Mouse (Mus musculus) liver, adult (tissue): ENCODE measurements around the gene Gm43552.

ENCODE experiments used
- GATA4 ChIP-seq: IDR thresholded peaks from 2 replicates; pipeline ENCODE4 v1.6.1; 2014; ENCODE audit warnings: mild to moderate bottlenecking, low read length; ENCODE audit not compliant: insufficient replicate concordance

The Gm43552 gene

DNA sequence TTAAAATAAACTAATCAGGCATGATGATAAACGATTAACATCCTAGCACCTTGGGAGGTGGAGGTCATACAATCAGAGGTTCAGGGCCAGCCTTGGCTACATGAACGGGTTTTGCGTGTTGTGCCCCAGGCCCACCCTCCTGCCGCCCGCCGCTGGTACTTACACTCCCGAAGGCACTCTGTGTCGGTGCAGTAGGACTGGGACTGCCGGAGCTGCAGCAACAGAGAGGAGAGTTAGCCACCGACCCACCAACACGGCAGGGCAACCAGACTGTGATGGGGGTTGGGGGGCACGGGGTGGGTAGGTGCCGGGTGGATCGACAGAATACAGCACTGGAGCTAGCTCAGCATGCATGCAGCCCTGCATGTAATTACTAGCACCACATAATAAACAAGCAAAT, 32.3 kb downstream of the Gm43552 start:
- no peak for TF ChIP-seq GATA4

DNA sequence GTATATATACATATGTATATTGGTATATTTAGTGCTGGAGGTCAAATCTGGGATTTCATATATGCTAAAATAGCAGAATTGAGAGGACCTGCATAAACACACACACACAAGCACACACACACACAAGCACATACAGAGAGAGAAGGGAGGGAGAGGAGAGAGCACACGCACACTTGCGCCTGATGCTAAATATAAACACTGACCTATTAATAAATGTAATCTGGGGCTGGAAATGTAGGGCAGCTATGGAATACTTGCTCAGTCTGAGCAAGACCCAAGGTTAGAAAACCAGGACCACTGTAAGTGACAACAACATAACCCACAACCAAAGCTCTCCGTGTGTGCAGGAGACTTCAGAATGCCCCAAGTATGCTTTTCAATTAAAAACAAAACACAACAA, 33.2 kb downstream of the Gm43552 start:
- no peak for TF ChIP-seq GATA4

DNA sequence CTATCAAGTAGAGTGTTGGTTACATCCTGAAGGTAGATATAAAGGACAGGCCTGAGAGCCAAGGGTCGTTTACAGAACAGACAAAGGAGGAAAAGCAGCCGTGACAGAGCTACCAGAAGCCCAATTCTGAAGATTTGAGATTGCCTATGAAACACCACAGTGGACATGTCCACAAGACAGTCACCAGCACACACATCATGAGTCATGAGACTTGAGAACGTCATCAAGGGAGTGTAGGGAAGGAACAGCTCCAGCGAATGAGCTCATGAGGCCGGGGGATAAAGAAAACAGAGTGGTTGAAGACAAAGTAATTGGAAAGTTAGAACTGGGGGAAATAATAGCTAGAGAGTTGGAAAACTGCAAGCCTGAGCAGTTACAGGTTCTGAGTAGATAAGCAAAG, 34.8 kb downstream of the Gm43552 start:
- no peak for TF ChIP-seq GATA4

DNA sequence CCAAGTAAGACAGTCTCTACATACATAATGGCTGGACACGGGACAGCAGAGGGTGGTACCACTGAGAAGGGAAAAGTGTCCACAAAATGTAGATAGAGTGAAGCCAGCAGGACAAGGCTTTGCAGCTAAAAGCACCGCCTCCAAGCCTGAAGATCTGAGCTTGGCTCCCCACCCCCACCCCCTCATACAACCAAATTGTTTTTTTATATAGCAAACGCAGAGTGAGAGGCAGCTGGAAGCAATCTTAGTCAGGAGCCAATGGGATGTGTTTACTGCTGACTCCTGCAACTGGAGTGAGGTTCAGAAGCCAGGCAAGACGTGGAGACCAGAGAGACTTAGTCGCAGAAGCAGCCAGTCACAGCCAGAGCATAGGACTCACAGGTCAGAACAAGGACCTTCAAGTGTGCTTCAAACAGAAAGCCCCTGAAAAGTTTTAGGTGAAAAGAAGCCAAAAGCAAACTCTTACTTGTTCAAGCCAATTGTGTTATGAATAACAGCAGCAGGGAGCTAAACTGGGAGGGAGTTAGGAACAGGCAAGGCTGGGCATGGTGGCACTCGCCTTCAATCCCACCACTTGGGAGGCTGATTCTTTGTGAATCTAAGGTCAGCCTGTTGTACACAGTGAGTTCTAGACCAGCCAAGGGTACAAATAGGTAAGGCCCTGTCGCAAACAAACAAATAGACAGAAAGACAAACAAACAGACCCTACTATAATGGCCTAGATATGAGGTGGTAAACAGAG, 35.4 kb downstream of the Gm43552 start:
- TF ChIP-seq GATA4 = no peak

DNA sequence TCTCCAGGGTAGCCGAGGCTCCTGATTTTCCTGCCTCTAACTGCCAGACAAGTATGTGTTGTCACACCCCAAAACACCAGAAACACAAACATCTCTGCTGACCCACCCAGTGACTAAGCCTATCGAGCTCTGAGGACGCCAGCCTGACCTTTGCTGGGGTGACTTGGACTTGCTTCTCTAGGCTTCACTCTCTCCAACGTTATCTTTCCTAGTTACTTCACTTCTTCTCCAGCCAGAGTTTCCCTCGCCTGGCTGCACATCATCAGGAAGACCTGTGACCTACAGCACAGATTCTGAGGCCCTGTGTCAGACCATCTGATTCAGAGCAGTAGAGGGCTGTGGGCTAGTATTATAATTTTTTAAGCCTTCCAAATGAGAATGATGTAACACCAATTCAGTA, 37.9 kb downstream of the Gm43552 start:
- TF ChIP-seq GATA4 = no peak

DNA sequence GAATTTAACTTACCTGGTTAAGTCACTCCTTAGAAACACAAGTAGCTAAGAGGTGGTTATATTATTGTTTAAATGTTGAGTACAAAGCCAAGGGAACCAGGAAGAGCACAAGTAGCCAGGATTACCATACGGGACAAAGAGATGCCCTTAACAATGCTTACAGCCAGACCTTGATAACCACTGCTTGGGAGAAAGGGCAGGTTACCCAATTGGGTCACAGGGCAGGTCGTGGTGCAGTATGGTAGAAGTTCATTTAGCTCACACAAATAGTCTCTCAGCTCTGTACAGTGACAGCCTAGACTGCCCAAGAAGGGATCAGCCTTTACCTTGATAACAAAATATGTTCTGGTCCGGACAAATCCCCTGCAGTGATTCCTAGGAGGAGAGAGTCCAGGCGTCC, 43.7 kb downstream of the Gm43552 start:
- TF ChIP-seq GATA4 = peak; percentile 37; the same call in 1 of the 2 replicates

DNA sequence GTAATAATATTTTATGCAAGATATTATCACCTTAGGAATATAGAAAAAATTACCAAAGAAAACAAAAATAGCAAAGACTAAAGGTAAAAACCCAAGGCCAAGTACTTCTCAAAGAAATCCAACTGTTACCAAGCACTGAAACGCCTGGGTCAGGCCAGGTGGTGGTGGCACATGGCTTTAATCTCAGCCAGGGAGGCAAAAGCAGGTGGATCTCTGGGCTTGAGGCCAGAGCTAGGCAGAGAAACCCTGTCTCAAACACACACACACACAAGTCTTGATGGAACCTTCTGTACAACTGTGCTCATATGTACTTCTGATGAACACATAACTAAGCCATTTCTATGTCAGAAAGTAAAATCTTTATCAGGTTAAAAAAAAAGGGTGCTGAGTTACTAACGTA, 44.8 kb downstream of the Gm43552 start:
- no peak for TF ChIP-seq GATA4

DNA sequence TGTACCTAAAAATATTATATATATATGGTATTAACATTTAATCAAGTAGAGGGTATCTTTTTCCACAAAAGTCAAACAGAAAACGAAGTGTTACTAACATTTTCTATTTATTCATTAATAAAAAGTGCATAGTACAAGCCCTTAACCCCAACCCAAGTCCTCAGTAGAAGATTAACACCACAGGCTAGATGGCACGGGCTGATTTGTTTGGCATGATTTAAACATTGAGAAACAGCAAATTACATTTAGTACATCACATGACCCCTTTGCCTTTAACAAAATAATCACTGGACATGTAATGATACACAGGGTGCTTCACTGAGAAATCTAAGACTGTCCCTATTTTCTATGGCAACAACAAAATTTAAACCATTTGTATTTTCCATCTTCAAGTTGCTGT, 45.9 kb downstream of the Gm43552 start:
- no peak for TF ChIP-seq GATA4

DNA sequence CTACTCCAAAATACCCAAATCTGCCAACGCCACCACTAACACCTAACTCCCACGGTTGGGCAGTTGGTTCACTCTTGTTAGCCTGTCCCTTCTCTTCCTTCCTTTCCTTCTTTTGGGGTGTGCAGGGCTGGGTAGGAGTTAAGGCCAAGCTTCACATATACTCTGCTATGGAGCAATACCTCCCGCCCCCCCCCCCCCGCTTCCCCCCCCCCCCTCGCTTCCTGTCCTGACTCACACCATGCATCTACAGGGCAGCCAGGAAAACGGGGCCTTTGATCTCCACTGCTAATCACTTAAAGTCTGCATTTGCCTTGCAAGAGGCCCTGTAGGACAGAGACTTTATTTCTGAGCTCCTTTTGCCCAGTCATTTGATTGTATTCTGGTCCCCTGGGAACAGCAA, 47.7 kb downstream of the Gm43552 start:
- no peak for TF ChIP-seq GATA4

DNA sequence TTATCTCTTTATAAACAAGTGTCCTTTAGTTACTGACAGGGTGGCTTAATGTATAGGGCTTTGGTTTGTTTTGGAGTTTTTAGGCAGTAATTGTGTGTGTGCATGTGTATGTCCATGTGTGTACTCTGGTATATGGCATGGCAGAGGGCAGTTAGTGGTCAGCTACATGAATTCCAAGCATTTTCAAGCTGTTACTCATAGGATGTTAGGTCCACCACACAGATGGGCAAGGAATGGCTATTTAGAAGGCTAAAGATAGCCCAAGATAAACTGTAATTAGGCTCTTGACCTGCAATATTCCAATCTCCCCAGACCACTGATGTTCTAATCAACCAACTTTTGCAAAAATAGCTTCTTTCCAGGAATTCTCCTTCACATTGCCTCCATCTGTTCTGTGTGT, 54.6 kb downstream of the Gm43552 start:
- TF ChIP-seq GATA4 = no peak

DNA sequence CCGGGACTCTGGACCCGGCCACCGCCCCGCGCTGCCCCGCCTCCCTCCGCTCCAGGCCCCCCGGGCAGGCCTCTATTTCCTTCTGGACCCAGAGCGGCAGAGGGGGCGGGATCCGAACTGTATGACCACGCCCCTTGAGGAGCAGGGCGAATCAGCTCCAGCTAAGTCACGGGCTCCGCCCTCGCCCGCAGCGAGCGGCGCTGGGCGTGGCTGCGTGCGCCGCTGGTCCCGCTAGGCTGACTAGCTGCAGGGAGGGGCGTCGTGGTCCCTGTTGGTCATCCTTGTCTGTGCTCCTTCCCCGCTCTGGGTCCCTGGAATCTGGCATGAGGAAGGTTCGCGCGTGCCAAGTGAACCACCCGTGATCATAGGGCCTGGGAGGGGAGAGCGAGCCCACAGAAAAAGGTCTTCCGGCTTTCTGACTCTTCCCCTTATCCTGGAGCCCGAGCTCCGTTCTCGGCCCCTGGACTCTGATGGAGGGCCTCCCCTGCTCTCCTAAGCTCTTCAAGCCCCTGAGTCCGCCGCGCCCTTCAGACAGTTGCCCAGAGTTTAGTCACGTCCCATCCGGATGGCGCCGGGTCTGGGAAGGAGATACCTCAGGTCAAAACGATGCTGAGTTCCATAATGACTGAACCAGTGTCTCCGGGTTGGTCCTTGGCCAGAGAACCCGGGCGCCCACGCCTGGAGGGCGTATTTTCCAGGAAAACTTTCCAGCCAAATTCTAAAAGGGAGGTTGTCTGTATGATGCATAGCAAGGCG, 56.6 kb downstream of the Gm43552 start, which contains the start of gene Ugdh:
Ugdh (minus strand) TSS at position 144 of the 756 bp plus-strand sequence.
- TF ChIP-seq GATA4 = no peak

DNA sequence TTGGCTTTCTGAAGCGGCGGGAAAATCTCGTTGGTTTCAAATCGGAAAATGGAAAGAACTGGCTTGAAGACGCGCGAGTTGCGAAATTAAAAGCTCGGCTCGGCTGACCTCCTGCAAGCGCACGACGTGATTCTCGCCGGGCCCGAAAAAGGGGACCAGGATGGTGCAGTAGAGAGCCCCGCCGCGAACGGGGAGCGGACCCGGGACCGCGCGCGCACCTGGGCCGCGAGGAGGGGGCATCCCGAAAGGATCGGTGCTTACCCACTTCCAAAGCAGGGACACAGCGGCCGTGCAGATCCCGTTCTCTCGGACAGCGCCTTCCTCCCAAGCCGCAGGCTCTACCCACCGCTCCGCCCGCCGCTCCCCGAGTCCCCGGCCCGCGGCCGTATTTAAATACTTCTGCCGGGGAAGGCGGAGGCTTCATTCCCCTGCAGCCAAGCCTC, 57.2 kb downstream of the Gm43552 start:
- TF ChIP-seq GATA4 = no peak

DNA sequence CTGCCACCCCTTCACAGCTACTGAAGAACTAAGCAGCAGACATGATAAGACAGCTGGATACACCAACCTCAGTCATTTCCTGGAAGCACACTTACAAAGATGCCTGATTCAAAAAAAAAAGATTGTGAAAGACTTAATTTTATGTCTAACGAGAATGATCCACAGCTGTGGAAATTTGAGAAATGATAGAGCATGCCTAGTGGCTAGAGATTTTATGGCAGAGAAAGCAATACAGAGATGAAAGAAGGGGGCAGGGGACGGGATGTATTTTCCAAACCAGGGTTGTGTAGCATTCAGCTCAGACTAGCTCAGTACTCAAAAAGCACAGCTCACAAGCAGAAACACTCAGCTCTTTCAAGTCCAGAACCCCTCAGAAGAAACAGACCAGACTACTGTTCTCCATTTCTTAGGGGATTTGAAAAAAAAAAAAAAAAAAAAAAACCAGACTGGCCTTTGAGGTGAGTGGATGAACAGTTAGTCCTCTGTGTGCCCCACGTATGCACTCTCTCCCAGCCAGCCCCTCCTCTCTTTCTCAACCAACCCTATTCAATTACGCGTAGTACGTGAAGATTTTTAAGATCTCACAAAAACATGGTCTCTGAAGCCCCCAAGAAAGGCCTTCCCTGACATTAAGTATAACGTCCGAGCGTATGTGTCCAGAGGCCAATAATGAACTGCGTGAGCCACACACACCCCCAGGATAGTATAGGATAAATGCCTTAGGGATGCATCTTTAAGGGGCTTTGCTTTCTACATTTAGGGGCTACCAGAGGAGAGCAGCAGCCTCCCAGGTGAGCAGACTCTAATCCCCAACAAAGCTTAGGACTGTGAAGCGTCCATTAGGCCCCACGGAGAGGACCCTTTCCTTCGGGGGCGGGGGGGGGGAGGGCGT, 57.9 kb downstream of the Gm43552 start:
- no peak for TF ChIP-seq GATA4

DNA sequence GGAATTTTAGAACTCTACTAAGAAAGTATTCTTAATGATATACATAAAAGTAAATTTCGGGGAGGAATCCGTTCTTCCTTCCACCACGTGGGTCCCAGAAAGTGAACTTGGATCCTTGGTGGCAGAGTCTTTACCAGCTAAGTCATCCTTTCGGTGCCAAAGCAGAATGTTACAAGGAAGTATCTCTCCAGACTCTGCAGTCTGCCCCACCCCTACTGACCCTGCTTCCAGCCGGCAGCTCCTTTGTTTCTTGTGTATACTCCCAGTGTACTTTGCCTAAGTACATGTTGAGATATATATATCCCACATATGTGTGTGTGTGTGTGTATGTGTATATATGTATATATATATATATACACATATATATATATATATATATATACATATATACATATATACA, 63.2 kb downstream of the Gm43552 start:
- no peak for TF ChIP-seq GATA4

DNA sequence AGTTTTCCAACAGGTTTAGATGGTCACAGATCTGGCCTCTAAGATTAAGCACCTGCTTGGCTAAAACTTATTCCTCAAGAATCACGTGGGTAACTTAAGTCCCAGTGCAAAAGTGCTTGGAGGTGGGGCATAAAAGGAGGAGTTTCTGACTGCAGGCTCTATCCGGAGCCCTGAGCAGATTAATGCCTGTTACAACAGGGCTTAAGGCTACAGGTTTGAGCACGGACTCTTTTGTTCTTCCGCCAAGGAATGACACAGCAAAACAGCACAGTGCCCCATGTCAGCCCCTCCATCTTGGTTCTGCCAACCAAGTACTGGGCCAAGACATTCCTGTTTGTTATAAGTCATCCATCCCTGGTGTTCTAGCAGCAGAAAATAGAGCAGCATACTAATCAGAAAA, 64.3 kb downstream of the Gm43552 start:
- TF ChIP-seq GATA4 = no peak
